Mouse (Mus musculus) cerebellum, adult (tissue): ENCODE measurements around the gene Prkch.
A peak's percentile ranks its signal among the peaks of the same experiment; 100 is the strongest.
"Not testable (repeated sequence)": the region's sequence is repeated elsewhere in the genome, so short reads cannot be mapped to it uniquely, and the experiment has no call there.

ENCODE experiments used
- ATAC-seq: cut with Nextera tagmentation; 2 replicates; pipeline ENCODE4 v1.9.2; 2017; ENCODE audit warnings: mild to moderate bottlenecking, moderate library complexity, mixed read lengths; ENCODE audit not compliant: insufficient number of reproducible peaks, low FRiP score, low TSS enrichment

The Prkch gene

DNA sequence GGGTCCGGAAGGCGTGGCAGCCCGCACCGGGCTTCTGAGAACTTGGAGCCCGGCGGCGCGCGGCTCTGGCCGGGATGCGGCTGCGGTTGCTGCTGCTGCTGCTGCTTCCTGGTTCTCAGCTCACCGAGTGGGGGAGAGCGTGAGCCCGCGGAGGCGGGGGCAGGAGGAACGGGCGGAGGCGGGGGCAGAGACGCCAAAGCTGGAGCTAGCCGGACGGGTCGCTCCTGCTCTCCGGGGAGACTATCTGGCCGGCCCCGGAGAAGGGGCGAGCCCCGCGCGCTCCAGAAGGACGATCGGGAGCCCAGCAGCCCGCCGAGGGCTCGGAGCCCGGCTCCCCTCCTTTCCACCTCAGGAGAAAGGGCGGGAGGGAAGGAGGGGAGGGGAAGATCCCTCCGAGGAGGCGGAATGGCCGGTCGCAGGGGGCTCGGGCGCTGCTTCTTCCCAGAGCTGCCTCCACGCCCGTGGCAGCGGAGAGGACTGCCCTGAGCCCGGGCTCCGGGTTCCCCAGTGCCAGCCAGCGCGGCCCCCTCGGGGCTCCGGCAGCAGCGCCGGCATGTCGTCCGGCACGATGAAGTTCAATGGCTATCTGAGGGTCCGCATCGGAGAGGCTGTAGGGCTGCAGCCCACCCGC lies at the start of gene Prkch:
Prkch (plus strand) TSS at position 187 of the 631 bp plus-strand sequence.
- ATAC-seq = peak; percentile 40; the same call in 1 of the 2 replicates

- no peak for ATAC-seq
These were observed 47.0 kb upstream of the Prkch start for GRCm38 (mm10) chr12:73537499-73538138.

DNA sequence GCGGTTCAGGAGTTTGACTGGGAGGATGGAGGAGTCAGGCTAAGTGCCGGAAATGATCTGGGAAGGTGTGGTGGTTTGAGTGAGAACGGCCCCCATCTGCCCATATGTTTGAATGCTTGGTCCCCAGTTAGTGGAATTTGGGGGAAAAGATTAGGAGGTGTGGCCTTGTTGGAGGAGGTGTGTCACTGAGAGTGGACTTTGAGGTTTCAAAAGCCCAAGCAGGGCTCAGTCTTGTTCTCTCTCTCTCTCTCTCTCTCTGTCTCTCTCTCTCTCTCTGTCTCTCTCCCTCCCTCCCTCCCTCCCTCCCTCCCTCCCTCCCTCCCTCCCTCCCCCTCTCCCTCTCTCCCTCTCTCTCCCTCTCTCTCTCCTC lies 46.5 kb upstream of the Prkch start:
- not testable (repeated sequence) for ATAC-seq

- ATAC-seq = no peak
These were observed 45.4 kb upstream of the Prkch start for GRCm38 (mm10) chr12:73539151-73539550.

GRCm38 (mm10) chr12:73540402-73540801 lies 44.2 kb upstream of the Prkch start:
- no peak for ATAC-seq

- no peak for ATAC-seq
These were observed 41.4 kb upstream of the Prkch start for GRCm38 (mm10) chr12:73543191-73543590.

DNA sequence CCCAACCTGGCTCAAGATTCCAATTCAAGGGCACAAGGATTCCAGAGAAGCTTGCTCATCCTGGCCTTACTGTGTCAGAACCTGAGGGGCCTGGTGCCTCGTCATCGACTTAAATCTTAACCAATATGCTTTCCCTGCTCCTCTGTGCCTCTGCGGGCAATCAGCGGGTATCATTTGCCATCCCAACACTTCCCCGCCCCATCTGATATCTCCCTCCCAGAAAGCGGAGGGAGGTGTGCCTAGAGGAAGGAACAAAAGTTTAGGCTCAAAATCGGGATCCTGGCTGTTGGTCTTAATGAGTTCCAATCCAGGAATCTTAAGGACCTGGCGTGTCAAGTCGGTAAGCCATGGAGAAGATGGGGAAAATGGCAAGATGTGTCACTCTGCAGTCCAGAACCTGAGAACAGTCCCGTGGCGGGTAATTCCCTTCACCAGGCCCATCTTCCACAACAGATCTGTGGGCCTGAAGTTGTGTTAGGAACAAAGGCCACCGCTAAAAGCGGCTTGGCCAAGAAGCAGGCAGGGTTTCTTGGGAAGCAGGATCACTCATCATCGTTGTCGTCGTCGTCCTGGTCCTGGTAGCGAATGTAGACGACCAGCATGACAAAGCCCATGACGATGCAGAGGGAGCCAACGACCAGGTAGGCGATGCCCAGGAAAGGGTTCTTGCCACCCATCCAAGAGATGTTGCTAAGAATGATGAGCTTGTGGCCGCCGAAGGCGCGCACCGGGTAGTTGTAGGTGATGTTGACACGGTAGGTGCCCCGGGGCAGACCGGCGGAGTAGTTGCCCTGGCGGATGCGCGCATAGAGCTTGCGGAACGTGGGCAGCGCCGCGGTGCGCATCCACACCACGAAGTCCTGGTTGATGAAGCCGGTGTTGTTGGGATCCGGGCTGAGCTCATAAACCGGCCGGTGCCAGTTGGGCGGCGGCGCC lies 39.6 kb upstream of the Prkch start:
- no peak for ATAC-seq

DNA sequence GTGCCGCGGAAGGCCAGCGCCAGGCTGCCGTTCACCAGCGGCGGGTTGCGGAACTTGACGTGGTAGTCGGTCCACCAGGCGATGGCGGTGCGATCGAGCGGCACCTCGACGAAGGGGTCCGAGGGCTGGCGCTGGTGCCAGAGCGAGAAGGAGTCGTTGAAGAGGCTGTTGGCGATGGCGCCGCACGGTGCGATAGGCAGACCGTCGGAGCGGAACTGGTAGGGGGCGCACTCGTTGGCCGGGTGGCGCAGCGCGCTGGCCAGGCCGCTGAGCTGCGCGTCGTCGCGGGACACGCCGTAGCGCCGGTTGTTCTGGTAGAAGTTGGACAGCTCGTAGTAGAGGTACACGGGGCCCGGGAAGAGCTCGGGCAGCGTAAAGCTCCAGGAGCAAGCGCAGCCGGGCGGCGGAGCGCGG lies 38.9 kb upstream of the Prkch start:
- ATAC-seq = no peak

DNA sequence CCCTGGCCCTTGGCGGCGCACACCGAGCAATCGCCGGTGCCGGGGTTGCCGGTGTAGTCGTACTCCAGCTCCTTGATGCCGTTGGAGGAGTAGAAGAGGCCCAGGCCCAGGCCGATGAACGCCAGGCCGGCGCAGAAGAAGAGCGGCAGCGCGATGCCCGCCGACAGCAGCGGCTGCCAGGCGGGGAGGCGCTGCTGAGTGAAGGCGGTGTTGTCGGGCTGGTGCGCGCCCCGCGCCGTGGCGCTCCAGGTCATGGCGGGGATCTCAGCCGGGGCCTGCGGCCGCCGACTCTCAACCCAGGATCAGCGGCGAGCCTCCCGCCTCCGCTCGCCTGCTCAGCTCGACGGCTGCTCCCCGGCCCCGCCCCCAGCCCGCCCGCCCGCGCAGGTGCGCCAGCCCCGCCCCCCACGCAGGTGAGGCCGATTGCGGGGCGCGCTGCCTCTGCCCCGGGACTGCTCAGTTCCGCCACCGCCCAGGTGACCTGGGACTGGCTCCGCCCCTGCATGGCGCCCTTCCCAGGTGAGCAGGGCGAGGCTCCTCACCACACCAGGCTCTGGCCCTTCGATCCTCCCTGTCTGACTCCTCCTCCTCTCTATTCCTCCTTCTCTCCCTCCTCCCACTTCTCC lies 38.4 kb upstream of the Prkch start, which contains the start of gene Tmem30b:
Tmem30b (minus strand) TSS at position 307 of the 626 bp plus-strand sequence.
- ATAC-seq = no peak

GRCm38 (mm10) chr12:73547646-73548045 lies 37.0 kb upstream of the Prkch start:
- ATAC-seq = no peak

DNA sequence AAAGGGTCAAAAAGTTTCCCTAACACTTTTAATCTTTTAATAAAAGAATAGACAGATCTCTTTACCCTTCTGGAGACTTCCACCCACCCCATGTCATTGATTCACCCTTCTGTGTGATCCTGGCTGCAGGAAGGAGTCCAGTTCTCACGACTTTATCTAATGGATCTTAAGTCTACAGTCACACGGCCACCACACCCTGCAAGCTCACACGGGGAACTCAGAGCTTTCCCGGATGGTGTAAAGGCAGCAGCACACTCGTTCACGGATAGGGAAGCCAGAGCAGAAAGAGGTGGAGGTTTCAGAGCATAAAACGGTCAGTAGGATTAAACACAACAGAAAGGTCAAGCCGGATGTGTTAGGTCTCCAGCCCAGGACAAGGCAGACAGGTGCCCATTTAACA lies 36.3 kb upstream of the Prkch start:
- no peak for ATAC-seq

DNA sequence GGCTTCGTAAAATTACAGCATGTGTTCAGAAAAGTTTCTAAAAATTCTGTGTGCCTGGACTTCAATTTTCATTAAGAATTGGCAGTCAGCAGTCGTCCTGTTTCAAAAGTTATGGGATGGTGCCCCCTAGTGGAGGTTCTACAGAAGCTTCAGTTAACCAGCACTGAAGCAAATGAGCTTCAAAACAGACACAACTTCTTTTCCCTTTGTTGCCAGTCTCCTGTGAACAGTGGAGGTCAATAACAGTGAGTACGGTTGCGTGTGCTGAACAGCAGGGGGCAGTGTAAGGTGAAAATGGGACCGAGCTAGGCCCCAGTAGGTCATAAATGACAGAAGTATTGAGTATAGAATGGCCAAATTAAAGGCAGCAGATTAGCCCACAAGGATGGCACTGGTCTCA lies 30.4 kb upstream of the Prkch start:
- ATAC-seq = peak; percentile 61

DNA sequence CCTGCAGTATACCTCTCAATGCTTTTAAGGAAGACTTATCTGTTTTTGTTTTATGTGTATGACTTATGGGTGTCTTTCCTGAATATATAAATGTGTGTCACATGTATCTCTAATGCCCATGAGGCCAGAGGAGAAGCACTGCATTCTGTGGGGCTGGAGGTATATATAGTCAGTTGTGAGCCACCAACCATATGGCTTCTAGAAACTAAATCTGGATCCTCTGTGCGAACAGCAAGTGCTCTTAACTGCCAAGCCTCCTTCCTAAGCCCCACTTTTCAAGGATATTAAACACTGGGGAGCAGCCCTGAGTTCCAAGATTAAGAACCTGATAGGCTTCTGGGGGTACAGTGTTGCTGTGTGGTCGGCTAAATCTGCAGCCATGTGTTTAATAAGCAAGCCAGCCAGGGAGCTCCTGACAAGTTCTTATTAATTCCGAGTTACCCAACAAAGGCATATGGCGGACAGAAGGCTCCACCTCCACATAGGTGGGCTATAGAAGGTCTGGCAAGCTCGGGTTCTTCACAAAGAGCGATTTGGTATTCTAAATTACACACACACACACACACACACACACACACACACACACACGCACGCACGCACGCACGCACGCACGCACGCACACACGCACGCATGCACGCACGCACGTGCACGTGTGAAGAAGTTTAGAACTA lies 25.9 kb upstream of the Prkch start:
- no peak for ATAC-seq

DNA sequence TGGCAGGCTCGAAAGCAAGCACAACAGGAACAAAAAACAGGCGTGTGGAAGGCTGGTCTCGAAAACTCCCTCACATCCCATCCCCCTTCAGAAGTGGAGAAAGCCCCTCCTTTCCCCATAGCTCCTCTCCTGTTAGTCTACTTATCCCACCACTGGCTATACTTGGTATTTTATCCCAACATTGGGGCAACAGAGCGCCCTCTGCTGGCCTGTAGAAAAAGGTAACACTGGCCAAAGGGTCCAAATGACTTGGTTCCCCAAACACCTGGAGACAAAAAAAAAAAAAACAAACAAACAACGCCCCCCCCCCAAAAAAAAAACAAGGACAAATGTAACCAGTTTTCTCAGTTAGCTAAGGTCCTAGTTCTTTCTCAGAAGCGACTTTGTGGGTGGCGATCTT lies 24.5 kb upstream of the Prkch start:
- no peak for ATAC-seq

- not testable (repeated sequence) for ATAC-seq
These were observed 21.5 kb upstream of the Prkch start for GRCm38 (mm10) chr12:73563122-73563521.

- ATAC-seq = no peak
These were observed 20.4 kb upstream of the Prkch start for GRCm38 (mm10) chr12:73564176-73564575.

- ATAC-seq = no peak
These were observed 19.6 kb upstream of the Prkch start for GRCm38 (mm10) chr12:73564795-73565619.

DNA sequence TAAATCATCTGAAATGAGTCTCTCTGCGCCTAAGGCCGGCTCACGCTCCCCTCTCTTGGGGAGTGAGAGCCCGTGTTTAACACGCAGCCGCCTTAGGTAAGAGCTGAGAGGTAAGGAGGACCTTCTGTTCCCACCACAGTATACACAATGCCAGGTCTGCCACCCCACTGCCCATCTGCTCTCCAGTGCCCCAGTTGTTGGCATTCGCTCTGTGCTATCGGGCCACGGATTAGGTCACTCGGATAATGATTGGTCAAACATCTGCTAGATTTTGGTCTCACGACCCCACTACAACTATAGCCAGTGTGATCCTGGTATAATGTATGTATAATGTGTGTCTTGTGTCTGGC lies 19.0 kb upstream of the Prkch start:
- no peak for ATAC-seq

DNA sequence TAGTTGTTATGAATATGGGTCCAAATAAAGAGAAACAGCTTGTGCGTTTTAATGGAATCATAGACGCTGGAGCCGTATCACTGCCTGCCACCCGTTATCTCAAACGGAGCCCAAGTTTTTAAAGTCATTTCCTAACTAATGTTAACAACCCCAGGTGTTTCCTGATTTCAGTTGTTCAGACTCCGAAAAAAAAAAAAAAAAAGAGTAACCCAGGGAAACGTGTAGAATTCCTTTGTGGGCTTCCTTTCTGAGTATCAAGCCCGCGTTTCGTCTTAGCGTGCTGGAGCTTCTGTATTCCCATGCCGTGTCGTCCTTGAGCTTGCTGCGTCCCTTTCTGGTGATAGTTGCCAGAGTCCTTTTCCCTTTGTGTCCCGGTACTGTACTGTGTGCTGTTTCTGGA lies 10.0 kb upstream of the Prkch start:
- no peak for ATAC-seq
